Mouse (Mus musculus) effector memory CD4-positive, alpha-beta T cell, adult 5 months (primary cell): Measurements from ENCODE around the gene Olfr1180. TPM values are rescaled to one million over a fixed set of nuclear protein-coding genes. Genes with fewer than 3 reads are reported as not detected.

Experiments used
- polyA plus RNA-seq: library from polyadenylated mRNA; unstranded; fragments of 100-300 nt; shearing (Covaris generic); gene quantifications from one replicate; pipeline ENCODE4 v1.2.1, GENCODE M21; 2017

Gene Olfr1180
- not detected for polyA plus RNA-seq

GRCm38 (mm10) chr2:88419051-88419450 lies at the start of gene Olfr1180:
TSS of gene Olfr1180 (minus strand) at chr2:88419151.

GRCm38 (mm10) chr2:88454567-88454966 lies 35.6 kb upstream of the Olfr1180 start, which contains the start of gene Olfr1183:
TSS of gene Olfr1183 (plus strand) at chr2:88454867.

GRCm38 (mm10) chr2:88449031-88449430 lies 30.1 kb upstream of the Olfr1180 start, which contains the start of gene Gm13757:
TSS of gene Gm13757 (minus strand) at chr2:88449131.

GRCm38 (mm10) chr2:88426071-88426470 lies 7.1 kb upstream of the Olfr1180 start, which contains the start of gene Olfr1181:
TSS of gene Olfr1181 (minus strand) at chr2:88426171.

GRCm38 (mm10) chr2:88406353-88406752 lies 12.6 kb downstream of the Olfr1180 start, which contains the start of gene Olfr1179:
TSS of gene Olfr1179 (minus strand) at chr2:88406453.

GRCm38 (mm10) chr2:88386762-88387161 lies 32.2 kb downstream of the Olfr1180 start, which contains the start of gene Olfr1178:
TSS of gene Olfr1178 (plus strand) at chr2:88387062.

Other genes with a start within 250 kb of the Olfr1180 start
- not detected for gene Olfr1168, start 237.3 kb downstream of the Olfr1180 start, polyA plus RNA-seq
- gene Olfr1170, start 190.8 kb downstream of the Olfr1180 start, polyA plus RNA-seq, result not detected
- gene Olfr1173, start 139.3 kb downstream of the Olfr1180 start, polyA plus RNA-seq, result not detected
- not detected for gene Olfr1174-ps, start 104.0 kb downstream of the Olfr1180 start, polyA plus RNA-seq
- not detected for gene Olfr1175-ps, start 91.9 kb downstream of the Olfr1180 start, polyA plus RNA-seq
- not detected for gene Olfr1176, start 82.4 kb downstream of the Olfr1180 start, polyA plus RNA-seq
- gene Olfr1177-ps, start 72.7 kb downstream of the Olfr1180 start, polyA plus RNA-seq, result not detected
- not detected for gene Olfr1178, start 32.1 kb downstream of the Olfr1180 start, polyA plus RNA-seq
- gene Olfr1179, start 12.7 kb downstream of the Olfr1180 start, polyA plus RNA-seq, result not detected
- gene Olfr1181, start 7.0 kb upstream of the Olfr1180 start, polyA plus RNA-seq, result not detected
- not detected for gene Gm13757, start 30.0 kb upstream of the Olfr1180 start, polyA plus RNA-seq
- gene Olfr1183, start 35.7 kb upstream of the Olfr1180 start, polyA plus RNA-seq, result not detected
- 0.37 TPM for gene Olfr1184, start 64.4 kb upstream of the Olfr1180 start, polyA plus RNA-seq
- not detected for gene Olfr1185-ps1, start 74.2 kb upstream of the Olfr1180 start, polyA plus RNA-seq
- not detected for gene Olfr1186, start 99.4 kb upstream of the Olfr1180 start, polyA plus RNA-seq
- gene Olfr1188, start 137.8 kb upstream of the Olfr1180 start, polyA plus RNA-seq, result not detected
- gene Olfr1189, start 167.3 kb upstream of the Olfr1180 start, polyA plus RNA-seq, result not detected
- gene Olfr1191-ps1, start 221.4 kb upstream of the Olfr1180 start, polyA plus RNA-seq, result not detected
- 0.12 TPM for gene Olfr1192-ps1, start 229.4 kb upstream of the Olfr1180 start, polyA plus RNA-seq